23 mouse cellular contexts compared by ENCODE assay signal in the genomic region with DNA sequence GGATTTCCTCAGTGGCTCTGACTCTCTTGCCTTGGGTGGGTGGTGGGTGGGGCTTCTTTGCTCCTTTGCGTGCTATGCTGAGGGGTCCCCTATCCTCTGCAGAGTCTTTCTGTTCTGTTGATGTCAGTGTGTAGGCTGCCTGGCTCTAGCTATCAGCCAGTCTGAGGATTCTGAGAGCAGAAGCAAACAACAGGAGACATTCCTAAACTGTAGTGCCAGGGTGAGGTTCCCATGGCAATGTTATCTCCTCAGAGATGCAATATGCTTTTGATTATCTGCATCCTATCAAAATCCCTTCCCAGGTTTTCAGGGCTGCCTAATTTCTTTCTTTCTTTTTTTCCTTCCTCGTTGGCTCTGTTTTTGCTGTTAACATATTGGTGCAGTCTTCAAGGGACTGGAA. TPM values are rescaled to one million over a fixed set of nuclear protein-coding genes. Genes with fewer than 3 reads are reported as not detected.
DNase-seq lines count a peak whose midpoint lies in the region; ATAC-seq and TF ChIP-seq lines count a peak whose summit lies in the region.
"Had no signal": no experiment of that assay in that cellular context is flagged by ENCODE, and none has a peak within 500 bp of the region (broad histone marks: within the 10 kb centered on the region; RNA-seq: fewer than 3 reads in every experiment).

No protein-coding gene starts in this region.

- no peak for TF ChIP-seq RAD21 in MEL (IDR thresholded peaks at IDR 0.05; ENCODE audit: low read depth, low read length)

- no peak overlapping the region for H3K9ac ChIP-seq in forebrain, embryonic 16.5 days (replicated peaks; ENCODE audit: low read depth, low read length)
- H3K9ac ChIP-seq in forebrain, embryonic 15.5 days (replicated peaks) = no peak overlapping the region
- no peak overlapping the region for H3K9ac ChIP-seq in MEL (ENCODE audit: control insufficient read depth, low read depth, low read length, poor library complexity, severe bottlenecking)
- H3K9ac ChIP-seq: embryonic facial prominence, embryonic 12.5 days; forebrain, embryonic 12.5 days had no signal

- no peak for DNase-seq in layer of hippocampus, adult 2 months (ENCODE audit: low spot score in 2 of 2)
- no peak for DNase-seq in layer of hippocampus, postnatal 25 days (ENCODE audit: extremely low spot score in 1 of 2, low spot score in 1 of 2)
- DNase-seq in MEL (ENCODE audit: low read depth, low spot score) = no peak
- no peak for DNase-seq in adrenal gland, postnatal 25 days
- DNase-seq: adrenal gland, adult 8-10 months; adrenal gland, postnatal 36 days; B cell, adult 2 months; cerebellum, adult 11-12 months; cerebellum, adult 2 months; cerebellum, adult 9-10 months; cerebellum, postnatal 10 days; cerebellum, postnatal 25 days had no signal

- no peaks in the 10 kb centered on the region for H3K27me3 ChIP-seq in forebrain, embryonic 16.5 days (replicated peaks; ENCODE audit: control insufficient read depth, insufficient read depth, low read length)
- H3K27me3 ChIP-seq in forebrain, embryonic 15.5 days = no peaks in the 10 kb centered on the region
- no peaks in the 10 kb centered on the region for H3K27me3 ChIP-seq in MEL (ENCODE audit: control insufficient read depth in 1 of 2, insufficient read depth in 2 of 2, low read length in 2 of 2)
- H3K27me3 ChIP-seq: CH12.LX; embryonic facial prominence, embryonic 12.5 days; forebrain, embryonic 12.5 days; Patski had no signal

- H3K4me2 ChIP-seq in forebrain, embryonic 16.5 days (ENCODE audit: low read length) = no peak overlapping the region
- no peak overlapping the region for H3K4me2 ChIP-seq in forebrain, embryonic 15.5 days (replicated peaks)
- H3K4me2 ChIP-seq: embryonic facial prominence, embryonic 12.5 days; forebrain, embryonic 12.5 days had no signal

- no peak overlapping the region for H3K27ac ChIP-seq in forebrain, embryonic 16.5 days (ENCODE audit: low read length)
- no peak overlapping the region for H3K27ac ChIP-seq in forebrain, embryonic 15.5 days (replicated peaks)
- 0 out of 2 replicates have a peak overlapping the region, but pooled peaks have one; percentile 10 for H3K27ac ChIP-seq in layer of hippocampus, adult 2 months
- no peak overlapping the region for H3K27ac ChIP-seq in MEL (ENCODE audit: control insufficient read depth, low read depth, low read length)
- H3K27ac ChIP-seq: embryonic facial prominence, embryonic 10.5 days; embryonic facial prominence, embryonic 12.5 days; forebrain, embryonic 12.5 days had no signal

- TF ChIP-seq CTCF in layer of hippocampus, adult 2 months (conservative IDR thresholded peaks at IDR 0.05) = no peak
- no peak for TF ChIP-seq CTCF in MEL (IDR thresholded peaks at IDR 0.05 in 2 of 3, conservative IDR thresholded peaks at IDR 0.05 in 1 of 3; ENCODE audit: control insufficient read depth in 1 of 3, insufficient read depth in 1 of 3, low read depth in 2 of 3, low read length in 3 of 3, poor library complexity in 1 of 3, severe bottlenecking in 1 of 3)

- 70% methylated on average over 2 of the region's 2 CpGs for WGBS in forebrain, embryonic 16.5 days
- WGBS in forebrain, embryonic 15.5 days = 72% methylated on average over 2 of the region's 2 CpGs

- no peaks in the 10 kb centered on the region for H3K79me2 ChIP-seq in MEL (ENCODE audit: control insufficient read depth, insufficient read depth, low read length, poor library complexity)

- no peak overlapping the region for H3K4me3 ChIP-seq in forebrain, embryonic 16.5 days (replicated peaks; ENCODE audit: low read length)
- H3K4me3 ChIP-seq in forebrain, embryonic 15.5 days = no peak overlapping the region
- no peak overlapping the region for H3K4me3 ChIP-seq in layer of hippocampus, adult 2 months
- no peak overlapping the region for H3K4me3 ChIP-seq in MEL (ENCODE audit: control insufficient read depth in 1 of 2, insufficient read depth in 1 of 2, low read depth in 2 of 2, low read length in 2 of 2)
- H3K4me3 ChIP-seq: embryonic facial prominence, embryonic 10.5 days; embryonic facial prominence, embryonic 12.5 days; forebrain, embryonic 12.5 days had no signal

- no peaks in the 10 kb centered on the region for H3K9me3 ChIP-seq in forebrain, embryonic 16.5 days (ENCODE audit: control insufficient read depth, low read length)
- H3K9me3 ChIP-seq in forebrain, embryonic 15.5 days = no peaks in the 10 kb centered on the region
- H3K9me3 ChIP-seq in MEL (replicated peaks; ENCODE audit: insufficient read depth, low read length) = no peaks in the 10 kb centered on the region
- H3K9me3 ChIP-seq: embryonic facial prominence, embryonic 10.5 days; embryonic facial prominence, embryonic 12.5 days; forebrain, embryonic 12.5 days had no signal

- no peak for TF ChIP-seq EP300 in MEL (IDR thresholded peaks at IDR 0.05; ENCODE audit: low read depth in 1 of 2, low read length in 2 of 2)

- H3K4me1 ChIP-seq in forebrain, embryonic 16.5 days (replicated peaks; ENCODE audit: control insufficient read depth, insufficient read depth, low read length) = no peaks in the 10 kb centered on the region
- H3K4me1 ChIP-seq in forebrain, embryonic 15.5 days = no peaks in the 10 kb centered on the region
- peaks cover 0 to 3% of the 10 kb centered on the region in 2 experiments; a peak in 1 of 4 replicates for H3K4me1 ChIP-seq in MEL (ENCODE audit: control insufficient read depth in 1 of 2, insufficient read depth in 2 of 2, low read length in 2 of 2)
- H3K4me1 ChIP-seq: embryonic facial prominence, embryonic 12.5 days; forebrain, embryonic 12.5 days had no signal

- TF ChIP-seq POLR2A in MEL (IDR thresholded peaks at IDR 0.05; ENCODE audit: control insufficient read depth in 1 of 2, insufficient read depth in 1 of 2, low read depth in 1 of 2, low read length in 2 of 2, poor library complexity in 1 of 2) = no peak

- ATAC-seq in forebrain, embryonic 16.5 days = 0 out of 2 replicates have a peak, but pooled peaks have one; percentile 8
- no peak for ATAC-seq in forebrain, embryonic 15.5 days (replicated peaks)
- ATAC-seq: activated CD4-positive, CD25-positive, alpha-beta regulatory T cell, adult 4 months; CD4-positive, CD25-positive, alpha-beta regulatory T cell, adult 4 months; forebrain, embryonic 14.5 days; Patski had no signal

- H3K36me3 ChIP-seq in forebrain, embryonic 16.5 days (ENCODE audit: control insufficient read depth, insufficient read depth) = no peaks in the 10 kb centered on the region
- H3K36me3 ChIP-seq in forebrain, embryonic 15.5 days = no peaks in the 10 kb centered on the region
- H3K36me3 ChIP-seq in MEL (ENCODE audit: control insufficient read depth in 1 of 2, insufficient read depth in 2 of 2, low read length in 2 of 2) = no peaks in the 10 kb centered on the region
- H3K36me3 ChIP-seq: forebrain, embryonic 12.5 days had no signal

TF ChIP-seq in MEL, 35 proteins besides CTCF, POLR2A, EP300 and RAD21:
- TF ChIP-seq GABPA (IDR thresholded peaks at IDR 0.05; ENCODE audit: low read depth, low read length) (no peak), GATA1 (IDR thresholded peaks at IDR 0.05; ENCODE audit: low read depth, low read length) (0 out of 2 replicates have a peak, but pooled peaks have one; percentile 24), MYC (IDR thresholded peaks at IDR 0.05; ENCODE audit: low read depth, low read length) (no peak), ZNF384 (IDR thresholded peaks at IDR 0.05; ENCODE audit: low read depth, low read length) (no peak), E2F4 (IDR thresholded peaks at IDR 0.05; ENCODE audit: borderline replicate concordance, low read depth, low read length) (no peak), CHD1 (IDR thresholded peaks at IDR 0.05; ENCODE audit: low read depth, low read length) (no peak), CHD2 (IDR thresholded peaks at IDR 0.05; ENCODE audit: low read length) (no peak), MAZ (IDR thresholded peaks at IDR 0.05; ENCODE audit: low read depth, low read length) (no peak)

RNA-seq across cellular contexts. Expression of a gene that starts 19.7 kb away (rescaled TPM):
- polyA plus RNA-seq in forebrain, embryonic 16.5 days (2015; fragmentation: Nextera tagmentation; extraction: Ambion mirVana) = 7.8 and 10.9 TPM in 2 replicates
- 8.6 and 14.4 TPM in 2 replicates for polyA plus RNA-seq in forebrain, embryonic 15.5 days (2015; fragmentation: Nextera tagmentation; extraction: Ambion mirVana)
- total RNA-seq in layer of hippocampus, adult 2 months (2021) = 10 to 100 TPM; 52.1 to 59.8 TPM
- 10 to 100 TPM; 78.5 to 83.7 TPM for total RNA-seq in layer of hippocampus, postnatal 25 days (2021)
- 5.3 and 6.0 TPM in 2 replicates for total RNA-seq in MEL (2012; rRNA removed)
- polyA plus RNA-seq in MEL (2012; ENCODE audit: insufficient read depth in 1 of 2, insufficient read length in 2 of 2, low read depth in 1 of 2, low replicate concordance in 2 of 2, missing spikeins in 1 of 2) = 10 to 100 TPM in 1 of 2 experiments, not detected in 1; 10.4 TPM
- 3.7 and 4.9 TPM in 2 replicates for total RNA-seq in adrenal gland, postnatal 25 days (2021)
- total RNA-seq: G1E had no signal
- polyA plus RNA-seq: activated CD4-positive, CD25-positive, alpha-beta regulatory T cell, adult 4 months; CD4-positive, CD25-positive, alpha-beta regulatory T cell, adult 4 months; G1E had no signal

RNA-seq across cellular contexts. Expression of a gene that starts 45.5 kb away (rescaled TPM):
- 0.14 TPM in 1 of 2 replicates, not detected in the other for polyA plus RNA-seq in forebrain, embryonic 16.5 days (2015; fragmentation: Nextera tagmentation; extraction: Ambion mirVana)
- polyA plus RNA-seq in forebrain, embryonic 15.5 days (2015; fragmentation: Nextera tagmentation; extraction: Ambion mirVana) = 0.14 TPM in 1 of 2 replicates, not detected in the other
- 1 to 10 TPM; 1.0 to 1.2 TPM for total RNA-seq in layer of hippocampus, adult 2 months (2021)
- total RNA-seq in layer of hippocampus, postnatal 25 days (2021) = 1 to 10 TPM in 1 of 2 experiments, under 1 TPM in 1; 0.94 to 1.4 TPM
- total RNA-seq in MEL (2012; rRNA removed) = 1.0 and 1.2 TPM in 2 replicates
- polyA plus RNA-seq in MEL (2012; ENCODE audit: insufficient read depth in 1 of 2, insufficient read length in 2 of 2, low read depth in 1 of 2, low replicate concordance in 2 of 2, missing spikeins in 1 of 2) = 1 to 10 TPM in 1 of 2 experiments, not detected in 1; 6.2 TPM
- total RNA-seq in adrenal gland, postnatal 25 days (2021) = 2.8 and 3.8 TPM in 2 replicates
- polyA plus RNA-seq: activated CD4-positive, CD25-positive, alpha-beta regulatory T cell, adult 4 months; CD4-positive, CD25-positive, alpha-beta regulatory T cell, adult 4 months; forebrain, embryonic 12.5 days; forebrain, embryonic 14.5 days had no signal
